Mouse (Mus musculus) 3T3-L1 (cell line): Measurements from ENCODE around the gene Ptpa.
A peak's percentile ranks its signal among the peaks of the same experiment; 100 is the strongest.

Experiments
- DNase-seq: peaks from one replicate; pipeline ENCODE4 v3.0.0-alpha.2; 2015; ENCODE audit warnings: low read depth, low spot score

Ptpa gene

DNA sequence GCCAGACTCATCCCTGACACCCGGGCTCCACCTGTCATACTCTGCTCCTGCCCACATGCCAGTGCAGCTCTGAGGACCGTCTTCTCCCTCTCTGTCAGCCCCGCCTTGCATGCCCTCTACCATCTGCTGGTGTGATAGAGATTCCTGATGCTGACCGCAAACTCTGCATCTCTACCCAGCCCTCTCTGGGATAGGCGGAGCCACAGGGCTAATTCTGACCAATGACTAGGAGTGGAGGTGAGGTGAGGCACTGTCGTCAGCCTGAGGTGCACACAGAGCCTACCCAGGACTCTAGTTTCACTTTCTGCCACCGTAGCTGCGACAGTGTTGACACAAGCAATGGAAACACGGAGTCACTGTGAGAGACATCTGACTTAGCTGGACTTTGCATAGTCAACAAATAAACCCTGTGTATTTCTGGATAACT is 48.1 kb downstream of the Ptpa start:
- DNase-seq, result peak; percentile 96

DNA sequence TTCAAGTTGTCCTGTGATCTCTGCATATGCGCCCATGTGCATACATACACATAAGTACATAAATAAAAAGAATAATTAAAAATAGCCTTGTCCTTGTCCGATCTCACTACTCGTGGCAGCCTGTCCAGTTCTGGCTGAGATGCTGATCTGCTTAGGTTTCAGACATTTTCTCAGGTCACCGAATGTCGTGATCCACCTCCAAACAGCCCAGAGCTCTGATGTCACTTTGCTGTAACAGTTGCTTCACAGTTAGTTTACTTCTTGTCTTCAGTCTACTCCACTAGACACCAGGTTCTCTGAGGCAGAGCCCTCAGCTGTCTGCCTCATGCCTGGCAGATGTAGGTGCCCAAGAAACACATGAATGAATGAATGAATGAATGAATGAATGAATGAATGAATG is 48.6 kb downstream of the Ptpa start:
- no peak for DNase-seq

DNA sequence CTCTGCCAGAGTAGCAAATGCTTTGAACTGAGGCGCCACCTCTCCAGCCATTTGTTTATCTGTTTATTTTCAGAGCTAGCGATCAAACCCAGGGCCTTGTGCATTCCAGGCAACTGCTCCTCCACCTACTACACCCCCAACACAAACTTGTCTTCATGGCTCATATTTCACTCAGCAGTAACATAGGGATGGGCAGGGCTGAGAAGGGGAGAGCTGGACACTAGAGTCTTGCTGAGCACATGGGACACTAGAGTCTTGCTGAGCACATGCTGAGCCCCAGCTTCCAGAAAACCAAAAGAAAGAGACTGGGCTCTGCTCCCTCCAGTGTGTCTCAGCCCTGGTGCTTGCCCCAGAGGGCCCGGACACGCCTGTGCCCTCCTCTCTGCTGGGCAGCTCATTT is 50.9 kb downstream of the Ptpa start:
- DNase-seq, result peak; percentile 52

DNA sequence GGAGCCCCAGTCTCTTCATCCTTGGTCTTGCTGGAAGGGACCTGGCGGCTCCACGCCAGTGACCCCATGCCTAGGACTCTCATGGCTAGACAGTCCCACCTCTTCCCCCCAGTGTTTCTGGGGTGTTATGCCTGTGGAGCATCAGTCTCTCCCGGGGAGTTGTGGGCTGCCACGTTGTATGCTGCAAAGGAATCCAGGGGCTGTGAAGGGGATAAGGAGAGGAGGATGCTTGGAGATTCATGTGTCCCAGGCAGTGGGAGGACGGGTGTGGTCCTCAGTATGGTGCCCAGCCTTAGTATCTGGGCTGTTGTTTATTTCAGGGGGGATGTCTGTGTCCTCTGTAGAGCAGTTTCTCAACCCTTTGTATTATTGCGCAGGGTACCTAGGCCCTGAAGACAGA is 53.2 kb downstream of the Ptpa start:
- DNase-seq, result no peak

DNA sequence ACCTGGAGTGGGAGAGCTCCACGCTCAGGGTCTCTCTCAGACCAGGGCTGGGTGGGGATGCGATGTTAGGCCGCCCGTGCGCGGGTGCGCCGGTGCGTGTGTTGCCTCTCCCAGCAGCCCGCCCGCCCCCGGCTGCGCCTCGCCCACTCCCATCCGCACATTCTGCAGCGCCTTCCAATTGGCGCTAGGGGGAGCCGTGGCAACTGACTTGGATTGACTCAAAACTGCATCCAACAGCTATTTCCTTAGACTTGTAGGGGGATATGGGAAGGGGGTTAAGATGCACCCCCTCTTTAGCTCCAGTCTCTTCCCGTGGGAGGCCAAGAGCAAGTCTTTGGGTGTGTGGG is 53.9 kb downstream of the Ptpa start:
- peak; percentile 86 for DNase-seq

DNA sequence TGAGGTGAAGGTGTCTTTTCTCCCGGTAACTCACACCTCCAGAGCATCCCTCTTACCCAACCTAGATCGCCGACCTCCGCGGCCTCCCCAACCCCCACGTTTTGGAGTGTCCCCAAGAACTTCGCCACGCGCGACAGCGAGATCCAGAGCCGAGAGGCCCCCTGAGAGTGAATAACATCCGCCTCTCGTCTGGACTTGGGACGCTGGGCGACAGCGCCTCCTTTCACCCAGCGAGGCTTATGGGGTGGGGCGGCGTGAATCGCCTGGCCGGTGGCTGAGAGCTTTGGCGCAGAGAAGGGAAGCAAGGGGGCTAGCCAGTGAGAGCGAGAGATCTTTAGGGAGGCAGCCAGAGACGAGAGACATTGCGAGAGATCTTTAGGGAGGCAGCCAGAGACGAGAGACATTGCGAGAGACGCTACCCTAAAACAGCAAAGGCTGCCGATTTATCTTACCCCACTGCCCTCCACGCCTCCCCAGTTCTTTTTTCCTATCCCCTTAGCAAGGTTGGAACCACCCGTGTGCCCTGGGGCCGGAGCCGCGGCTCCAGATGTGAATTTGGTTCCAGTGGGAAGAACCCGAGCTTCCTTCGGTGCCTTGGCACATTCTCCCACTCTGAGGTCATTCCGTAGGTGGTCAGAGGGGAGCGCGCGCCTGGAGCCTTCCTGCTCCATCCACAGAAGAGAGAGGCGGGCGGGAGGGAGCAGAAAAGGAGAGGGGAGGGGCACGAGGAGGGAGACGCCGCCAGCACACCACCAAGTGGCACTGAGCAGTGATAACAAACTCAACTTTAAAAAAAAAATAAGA is 54.5 kb downstream of the Ptpa start:
- DNase-seq, result peak; percentile 97

DNA sequence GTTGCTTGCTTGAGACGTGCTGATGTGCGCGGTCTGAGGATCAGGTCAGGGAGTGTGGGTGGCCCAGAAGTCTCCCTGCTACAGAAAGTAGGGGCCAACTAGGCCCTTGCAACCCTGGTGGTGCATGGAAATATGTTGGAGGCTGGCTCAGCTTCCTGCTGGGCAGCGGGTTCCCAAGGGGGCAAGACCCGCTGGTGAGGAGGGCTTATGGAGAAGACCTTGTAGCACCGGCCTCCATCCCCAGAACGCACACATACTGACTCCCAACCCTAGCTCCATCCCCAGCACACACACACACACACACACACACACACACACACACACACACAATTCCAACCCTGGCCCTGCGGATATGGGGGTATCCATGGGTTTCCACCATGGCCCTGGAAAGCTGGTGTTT is 55.2 kb downstream of the Ptpa start:
- DNase-seq, result peak; percentile 56

DNA sequence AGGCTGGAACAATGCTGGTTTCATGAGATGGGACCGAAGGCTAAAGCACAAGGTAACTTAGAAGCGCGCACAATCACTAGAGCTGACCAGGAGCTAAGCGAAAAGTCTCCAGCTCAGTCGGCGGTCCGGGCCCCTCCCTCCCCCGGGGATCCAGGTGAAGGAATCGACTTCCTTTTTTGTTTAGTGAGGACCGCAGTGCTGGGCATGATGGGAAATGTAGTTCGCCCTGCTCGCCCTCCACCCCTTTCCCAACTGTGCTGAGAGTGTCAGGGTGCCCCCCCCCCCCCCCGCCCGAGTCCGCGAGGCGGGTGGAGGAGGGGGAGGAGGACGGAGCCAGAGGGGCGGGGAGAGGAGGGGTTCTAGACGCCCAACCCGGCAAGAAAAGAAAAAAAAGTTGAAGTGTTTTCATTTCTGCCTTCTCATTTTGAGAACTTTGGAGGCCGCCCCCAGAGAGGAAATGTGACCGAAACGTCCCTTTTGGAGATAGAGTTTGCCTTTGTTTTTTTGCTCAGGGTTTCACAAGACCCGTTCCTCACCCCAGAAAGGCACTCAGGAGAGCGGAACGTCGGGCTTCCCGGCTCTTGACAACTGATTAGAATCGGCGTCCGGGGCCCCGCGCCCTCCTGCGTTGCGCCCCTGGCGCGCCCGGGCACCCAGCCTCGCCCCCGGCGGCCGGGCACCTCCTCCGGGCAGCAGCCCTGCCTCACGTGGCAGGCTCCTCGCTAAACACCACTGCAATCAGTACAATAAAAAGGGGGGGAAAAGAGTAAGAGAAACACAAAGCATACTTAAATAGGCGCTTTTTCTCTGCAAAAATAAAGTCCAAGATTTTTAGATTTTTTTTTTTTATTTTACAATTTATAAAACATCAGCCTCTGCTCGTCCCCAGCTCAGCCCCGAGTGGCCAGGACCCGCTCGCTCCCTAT is 56.2 kb downstream of the Ptpa start:
- DNase-seq, result peak; percentile 94

DNA sequence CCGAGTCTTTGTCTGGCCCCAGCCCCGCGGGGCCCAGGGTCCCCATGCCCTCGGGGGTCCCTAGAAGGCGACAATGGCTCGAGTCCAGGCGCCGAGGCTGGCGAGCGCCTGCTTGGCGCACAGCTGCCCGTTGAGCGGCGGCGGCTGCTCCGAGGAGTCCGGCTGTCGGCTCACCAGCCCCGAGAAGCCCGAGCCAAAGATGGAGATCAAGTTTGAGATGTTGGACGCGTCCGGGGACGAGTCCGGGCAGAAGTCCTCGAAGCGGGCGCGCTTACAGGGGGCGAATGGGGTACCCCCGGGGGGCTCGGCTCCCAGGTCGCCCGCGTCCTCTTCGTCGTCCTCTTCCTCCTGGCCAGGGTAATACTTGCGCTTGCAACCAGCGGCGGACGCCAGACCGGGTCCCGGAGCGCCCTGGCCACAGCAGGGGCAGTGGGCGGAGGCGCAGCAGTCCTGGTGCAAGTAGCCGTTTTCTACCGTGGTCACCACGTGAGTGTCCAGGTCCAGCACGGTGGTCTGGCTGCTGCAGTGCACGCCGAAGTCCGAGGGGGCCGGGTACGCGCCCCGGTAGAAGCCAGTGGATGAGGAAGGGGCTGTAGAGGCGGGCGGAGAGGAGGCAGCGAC is 57.0 kb downstream of the Ptpa start:
- DNase-seq, result peak; percentile 39

DNA sequence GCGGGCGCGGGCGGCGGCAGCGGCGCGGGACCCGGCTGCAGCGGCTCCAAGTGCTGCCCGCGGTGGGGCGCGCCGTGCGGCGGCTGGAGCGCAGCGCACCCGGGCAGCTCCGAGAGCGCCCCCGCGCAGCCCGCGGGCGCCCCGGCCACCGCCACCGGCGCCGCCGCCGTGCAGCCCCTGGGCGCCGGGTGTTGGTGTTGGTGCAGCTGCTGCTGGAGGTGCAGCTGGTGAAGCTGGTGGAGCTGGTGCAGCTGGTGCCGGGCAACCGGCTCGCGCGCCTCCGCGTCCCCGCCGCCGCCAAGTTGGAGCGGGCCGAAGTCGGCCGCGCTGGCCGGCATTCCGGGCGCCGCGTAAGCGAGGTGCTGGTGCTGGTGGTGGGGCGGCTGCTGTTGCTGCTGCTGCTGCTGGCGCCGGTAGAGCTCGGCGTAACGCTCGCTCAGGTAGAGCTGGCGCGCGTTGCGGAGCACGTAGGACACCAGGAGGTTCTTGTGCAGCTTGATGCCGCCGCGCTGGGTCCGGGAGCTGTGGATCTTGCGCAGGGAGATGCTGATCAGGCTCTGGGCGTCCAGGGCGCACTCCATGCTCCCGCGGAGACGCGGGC is 57.7 kb downstream of the Ptpa start:
- DNase-seq, result peak; percentile 69

DNA sequence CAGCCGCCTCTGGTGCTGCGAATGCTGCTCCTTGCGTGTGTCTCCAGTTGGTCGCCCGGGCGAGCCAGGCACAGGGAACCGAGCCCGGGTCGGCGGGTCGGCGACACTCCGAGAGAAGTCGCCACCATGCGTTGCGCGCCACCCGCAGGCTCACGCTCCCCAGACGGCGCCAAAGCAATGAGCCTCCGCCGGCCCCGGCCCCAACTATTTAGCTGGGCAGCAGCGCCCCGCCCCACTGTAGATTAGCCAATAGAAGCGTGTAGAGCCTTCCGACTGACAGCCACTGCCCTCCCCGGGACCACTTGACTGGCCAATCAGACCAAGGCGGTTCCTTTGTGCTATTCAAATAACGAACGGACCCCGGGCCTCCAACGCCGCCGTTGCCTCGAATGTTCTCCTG is 58.2 kb downstream of the Ptpa start, which contains the start of gene Ier5l:
TSS of gene Ier5l (minus strand) at position 181 of the 400 bp plus-strand sequence.
- DNase-seq, result peak; percentile 93

DNA sequence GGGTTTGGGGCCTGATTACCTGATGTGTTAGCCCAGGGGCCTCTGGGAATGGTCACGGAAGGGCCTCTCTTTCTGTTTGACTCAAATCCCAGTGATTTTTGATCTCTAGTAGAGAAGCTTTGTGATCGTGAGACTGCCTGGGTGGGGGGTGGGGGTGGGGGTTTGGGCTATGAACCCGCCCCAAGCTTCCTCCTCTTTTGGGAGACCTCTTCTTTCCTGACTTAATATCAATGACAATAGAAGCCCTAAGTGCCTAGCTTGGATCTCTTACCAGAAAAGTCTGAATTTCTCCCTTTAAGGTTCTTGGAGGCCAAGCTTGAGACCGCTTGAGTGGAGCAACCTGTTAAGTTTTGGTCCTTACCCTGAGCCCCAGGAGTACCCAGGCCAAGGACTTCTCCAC is 58.9 kb downstream of the Ptpa start:
- no peak for DNase-seq

DNA sequence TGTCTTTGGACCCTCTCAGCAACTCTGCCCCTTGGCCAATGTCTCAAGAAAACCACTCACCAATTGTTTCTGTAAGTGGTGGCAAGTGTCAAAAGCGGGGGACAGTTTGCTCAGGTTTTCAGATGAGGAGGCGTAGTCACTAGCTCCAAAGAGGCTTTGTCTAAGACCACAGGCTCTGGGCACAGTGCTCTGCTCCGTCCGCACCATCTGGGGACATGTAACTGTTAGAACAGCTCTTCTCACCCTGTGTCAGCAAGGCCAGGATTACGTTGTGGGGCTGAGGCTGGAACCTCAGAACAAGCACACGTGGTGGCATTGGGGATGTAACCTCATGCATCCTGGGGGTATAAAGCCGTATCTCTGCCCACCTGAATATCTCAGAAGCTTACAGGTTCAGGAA is 59.6 kb downstream of the Ptpa start:
- DNase-seq, result no peak

DNA sequence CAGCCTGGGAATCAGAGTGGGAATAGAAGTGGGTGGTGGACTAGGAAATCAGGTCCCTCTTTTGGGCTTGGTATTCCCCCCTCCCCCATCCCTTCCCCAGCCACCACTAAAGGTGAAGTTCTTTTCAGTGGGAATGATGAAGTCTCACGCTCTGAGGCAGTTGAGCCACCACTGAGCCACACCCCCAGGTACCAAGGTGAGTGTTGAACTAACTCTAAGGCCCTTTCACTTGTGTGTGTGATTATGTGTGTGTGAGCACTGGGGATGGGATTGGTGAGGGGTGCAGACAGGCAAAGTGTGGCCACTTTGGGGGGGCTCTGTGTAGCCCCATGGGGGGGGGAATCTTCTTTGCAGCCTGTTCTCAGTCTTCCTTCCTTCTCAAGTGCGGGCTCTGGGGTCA is 60.4 kb downstream of the Ptpa start:
- no peak for DNase-seq

DNA sequence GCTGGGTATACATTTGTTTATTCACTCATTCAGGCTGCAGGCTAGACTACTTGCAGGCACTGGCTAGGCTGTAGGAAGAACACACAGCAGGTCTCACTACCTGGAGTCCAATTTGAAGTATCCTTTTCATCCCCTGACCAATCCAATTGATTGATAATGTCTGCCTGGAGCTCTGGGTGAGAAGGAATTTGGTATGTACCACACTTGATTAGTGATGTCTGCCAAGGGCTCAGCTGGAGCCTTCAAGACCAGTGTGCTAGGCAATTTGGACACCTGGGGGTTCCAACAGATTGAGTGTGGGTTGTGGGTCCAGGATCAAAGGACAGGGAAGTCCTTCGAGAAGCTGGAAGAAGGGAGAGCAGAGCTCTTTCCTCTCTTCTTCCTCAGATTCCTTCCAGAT is 62.7 kb downstream of the Ptpa start:
- DNase-seq, result no peak

DNA sequence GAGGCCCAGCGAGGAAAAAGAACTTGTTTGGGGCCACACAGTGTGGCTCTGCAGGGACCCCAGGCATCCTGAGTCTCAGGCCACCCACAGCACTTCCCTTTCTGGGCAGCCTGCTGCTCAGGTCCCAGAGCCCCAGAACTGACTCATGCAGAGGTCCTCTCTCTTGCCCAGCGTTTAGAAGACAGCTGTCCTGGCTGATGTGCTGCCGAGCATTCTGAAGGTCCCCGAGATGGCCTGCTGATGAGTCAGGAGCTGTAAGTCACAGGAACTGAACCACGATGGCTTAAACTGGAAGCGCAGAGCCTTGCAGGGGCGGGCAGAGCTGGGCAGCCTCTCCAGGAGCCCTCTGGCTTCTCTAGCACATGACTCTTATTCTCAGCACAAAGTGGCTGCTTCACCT is 71.8 kb downstream of the Ptpa start:
- peak; percentile 72 for DNase-seq

DNA sequence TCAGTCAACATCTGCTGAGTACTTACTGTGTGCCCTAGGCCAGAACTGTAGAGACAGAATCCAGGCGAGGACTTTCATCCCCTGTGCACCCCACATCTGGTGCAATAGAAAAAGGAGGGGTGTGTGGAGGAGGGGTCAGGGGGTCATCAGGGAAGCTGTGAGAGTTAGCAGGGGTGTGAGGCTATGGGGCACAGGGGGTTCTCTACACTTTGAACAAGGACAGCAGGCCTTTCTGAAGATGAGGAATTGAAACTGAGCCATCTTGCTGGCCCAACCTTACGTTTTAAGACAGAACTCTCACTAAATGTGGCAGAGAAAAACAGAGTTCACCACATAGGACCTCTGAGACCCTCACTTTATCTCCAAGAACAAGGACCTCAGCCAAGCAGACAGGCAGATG is 74.5 kb downstream of the Ptpa start:
- no peak for DNase-seq

DNA sequence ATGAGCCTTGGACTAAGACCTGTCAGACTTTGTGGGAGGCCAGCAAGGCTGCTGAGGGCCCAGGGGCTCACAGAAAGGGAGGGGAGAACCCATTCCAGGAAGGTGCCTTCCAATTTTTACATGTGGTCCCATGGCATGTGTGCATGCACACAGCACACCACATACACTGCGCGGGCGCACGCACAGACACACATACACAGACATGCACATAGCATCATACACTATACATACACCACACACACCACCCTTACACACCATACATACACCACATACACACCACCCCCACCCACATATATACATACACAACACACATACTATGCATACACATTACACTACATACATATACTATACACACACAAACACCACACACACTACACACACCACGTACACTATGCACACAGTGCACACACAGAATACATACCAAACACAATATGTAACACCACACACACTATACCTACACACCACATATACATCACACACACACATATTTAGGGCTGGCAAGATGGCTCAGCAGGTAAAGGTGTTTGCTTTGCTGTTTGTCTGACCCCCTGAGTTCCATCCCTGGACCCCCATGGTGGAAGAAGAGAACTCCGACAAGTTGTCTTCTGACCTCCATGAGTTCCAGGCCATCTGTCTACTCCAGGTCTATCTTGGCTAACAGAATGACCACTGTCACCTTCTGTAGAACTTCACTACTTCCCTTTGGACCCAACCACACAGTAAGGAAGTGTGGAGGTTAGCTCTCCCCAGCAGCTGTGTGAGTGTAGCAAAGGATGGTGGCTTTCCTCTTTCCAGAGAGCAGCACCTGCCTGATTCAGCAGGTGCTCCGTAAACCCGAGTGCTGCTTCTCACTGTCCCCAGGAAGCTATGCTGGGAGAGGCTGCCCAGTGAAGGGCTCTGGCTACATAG is 79.4 kb downstream of the Ptpa start:
- DNase-seq, result no peak

DNA sequence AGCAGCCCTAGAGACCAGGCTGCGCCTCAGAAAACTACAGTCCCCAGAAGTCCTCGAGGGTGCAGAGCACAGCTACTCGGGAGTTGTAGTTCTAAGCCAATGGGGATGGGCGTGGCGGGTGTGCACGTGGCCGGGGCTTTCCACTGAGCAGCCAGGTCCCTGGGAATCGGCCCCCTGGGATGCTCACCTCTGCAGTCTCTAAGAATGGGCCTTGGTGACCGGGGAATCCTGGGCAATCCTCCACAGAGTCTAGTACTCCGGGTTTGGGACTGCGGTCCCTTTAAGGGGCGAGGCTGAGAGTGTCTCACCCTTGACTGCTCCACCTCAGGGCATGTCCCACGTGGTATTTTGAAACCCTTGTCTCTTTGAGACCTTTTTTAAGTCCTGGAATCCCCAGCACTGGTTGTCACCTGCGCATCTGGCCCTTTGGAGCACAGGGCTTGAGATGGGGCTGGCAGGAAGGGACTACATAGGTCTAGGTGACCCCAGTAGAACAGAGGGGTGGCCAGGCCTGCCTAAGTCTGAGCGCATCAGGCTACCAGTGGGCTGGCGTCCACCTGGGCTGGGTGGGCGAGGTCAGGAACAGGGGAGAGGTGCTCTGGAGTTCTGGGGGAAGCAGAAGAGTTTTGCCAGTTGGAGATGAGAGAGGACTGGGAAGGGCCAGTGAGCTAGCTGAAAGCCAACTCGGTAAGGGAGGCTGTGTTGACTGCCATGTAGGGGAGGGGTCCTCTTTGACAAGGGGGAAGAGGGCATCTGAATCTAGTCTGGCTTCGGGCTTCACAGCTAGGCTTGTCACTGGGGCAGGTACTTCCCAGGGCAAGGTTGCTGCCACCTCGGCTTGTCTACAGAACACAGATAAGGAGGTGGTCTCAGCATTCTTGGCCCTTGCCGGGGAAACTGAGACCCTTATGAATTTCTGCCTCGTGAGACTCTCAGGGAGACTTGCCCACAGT is 80.3 kb downstream of the Ptpa start:
- peak; percentile 9 for DNase-seq
